Mouse (Mus musculus): ENCODE measurements around the gene Rdh16.
"Not testable (repeated sequence)": the region's sequence is repeated elsewhere in the genome, so short reads cannot be mapped to it uniquely, and the experiment has no call there.

Gene Rdh16

GRCm38 (mm10) chr10:127800891-127801290 is at the start of gene Rdh16:
TSS of gene Rdh16 (plus strand) at chr10:127801152.
- DNase-seq (ENCODE audit: low spot score): no peak

GRCm38 (mm10) chr10:127751548-127751947 is 49.4 kb upstream of the Rdh16 start, which contains the start of gene Gpr182:
TSS of gene Gpr182 (minus strand) at chr10:127751732.
- no peak for DNase-seq (ENCODE audit: low spot score)

GRCm38 (mm10) chr10:127754566-127755166 is 46.3 kb upstream of the Rdh16 start:
- no peak for DNase-seq (ENCODE audit: low spot score)

- no peak for DNase-seq (ENCODE audit: low spot score)
Observed at GRCm38 (mm10) chr10:127755246-127755645, 45.7 kb upstream of the Rdh16 start.

- DNase-seq (ENCODE audit: low spot score): no peak
Observed at GRCm38 (mm10) chr10:127755770-127756468, 45.0 kb upstream of the Rdh16 start.

- DNase-seq (ENCODE audit: low spot score): no peak
Observed at GRCm38 (mm10) chr10:127759181-127760110, 41.5 kb upstream of the Rdh16 start, which contains the start of the genes Rdh1 and Rdh16f1. TSS of gene Rdh1 (plus strand) at chr10:127759721. TSS of gene Rdh16f1 (plus strand) at chr10:127759787.

- DNase-seq (ENCODE audit: low spot score): not testable (repeated sequence)
Observed at GRCm38 (mm10) chr10:127762926-127763325, 38.0 kb upstream of the Rdh16 start.

GRCm38 (mm10) chr10:127763914-127764680 is 36.9 kb upstream of the Rdh16 start:
- no peak for DNase-seq (ENCODE audit: low spot score)

- DNase-seq (ENCODE audit: low spot score): no peak
Observed at GRCm38 (mm10) chr10:127766564-127766963, 34.4 kb upstream of the Rdh16 start.

GRCm38 (mm10) chr10:127776011-127776410 is 24.9 kb upstream of the Rdh16 start, which contains the start of gene Rdh9:
TSS of gene Rdh9 (plus strand) at chr10:127776386.
- no peak for DNase-seq (ENCODE audit: low spot score)

GRCm38 (mm10) chr10:127782321-127782720 is 18.6 kb upstream of the Rdh16 start:
- not testable (repeated sequence) for DNase-seq (ENCODE audit: low spot score)

- DNase-seq (ENCODE audit: low spot score): not testable (repeated sequence)
Observed at GRCm38 (mm10) chr10:127785411-127785810, 15.5 kb upstream of the Rdh16 start.

- no peak for DNase-seq (ENCODE audit: low spot score)
Observed at GRCm38 (mm10) chr10:127799295-127799694, 1.7 kb upstream of the Rdh16 start.

GRCm38 (mm10) chr10:127801612-127802011 is 660 bp downstream of the Rdh16 start:
- no peak for DNase-seq (ENCODE audit: low spot score)

GRCm38 (mm10) chr10:127802236-127802635 is 1.3 kb downstream of the Rdh16 start:
- no peak for DNase-seq (ENCODE audit: low spot score)

GRCm38 (mm10) chr10:127804416-127804815 is 3.5 kb downstream of the Rdh16 start:
- no peak for DNase-seq (ENCODE audit: low spot score)

GRCm38 (mm10) chr10:127815888-127816287 is 14.9 kb downstream of the Rdh16 start:
- DNase-seq (ENCODE audit: low spot score): no peak

- DNase-seq (ENCODE audit: low spot score): not testable (repeated sequence)
Observed at GRCm38 (mm10) chr10:127817268-127817910, 16.4 kb downstream of the Rdh16 start.

GRCm38 (mm10) chr10:127821806-127822205 is 20.9 kb downstream of the Rdh16 start:
- not testable (repeated sequence) for DNase-seq (ENCODE audit: low spot score)

GRCm38 (mm10) chr10:127825386-127825785 is 24.4 kb downstream of the Rdh16 start:
- no peak for DNase-seq (ENCODE audit: low spot score)

GRCm38 (mm10) chr10:127829121-127829520 is 28.2 kb downstream of the Rdh16 start:
- no peak for DNase-seq (ENCODE audit: low spot score)
